Mouse (Mus musculus) adipocyte (in vitro differentiated cells): Measurements from ENCODE around the gene Anp32e.
"Not testable (repeated sequence)": the region's sequence is repeated elsewhere in the genome, so short reads cannot be mapped to it uniquely, and the experiment has no call there.

Source experiments
- DNase-seq: peaks from one replicate; pipeline ENCODE4 v3.0.0-alpha.2; 2016; ENCODE audit warnings: low spot score

Gene Anp32e

DNA sequence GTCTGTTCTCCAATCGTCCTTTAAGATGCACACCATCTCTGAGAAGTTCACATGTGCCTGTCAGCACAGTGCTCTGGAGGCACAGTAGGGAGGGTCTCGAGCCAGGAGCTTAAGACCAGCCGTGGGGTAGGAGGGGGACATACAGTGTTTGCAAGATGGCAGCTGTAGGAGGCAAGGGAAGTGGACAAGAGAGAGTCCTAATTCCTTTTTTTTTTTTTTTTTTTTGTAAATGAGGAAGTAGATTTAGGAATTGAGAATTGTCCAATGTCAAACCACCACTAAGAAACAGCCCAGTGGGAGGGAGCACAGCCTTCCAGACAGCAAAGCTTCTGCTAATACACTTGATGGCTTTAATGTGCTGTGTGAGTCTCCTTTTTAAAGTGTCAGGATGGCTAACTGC is 48.0 kb downstream of the Anp32e start:
- DNase-seq, result no peak

GRCm38 (mm10) chr3:95977587-95977986 is 48.5 kb downstream of the Anp32e start:
- not testable (repeated sequence) for DNase-seq

- no peak for DNase-seq
These were observed 49.2 kb downstream of the Anp32e start for GRCm38 (mm10) chr3:95978265-95978664.

- DNase-seq, result no peak
These were observed 51.4 kb downstream of the Anp32e start for GRCm38 (mm10) chr3:95980276-95980970.

- DNase-seq, result no peak
These were observed 53.1 kb downstream of the Anp32e start for GRCm38 (mm10) chr3:95982129-95982528.

GRCm38 (mm10) chr3:95985209-95986000 is 56.4 kb downstream of the Anp32e start:
- DNase-seq, result no peak

DNA sequence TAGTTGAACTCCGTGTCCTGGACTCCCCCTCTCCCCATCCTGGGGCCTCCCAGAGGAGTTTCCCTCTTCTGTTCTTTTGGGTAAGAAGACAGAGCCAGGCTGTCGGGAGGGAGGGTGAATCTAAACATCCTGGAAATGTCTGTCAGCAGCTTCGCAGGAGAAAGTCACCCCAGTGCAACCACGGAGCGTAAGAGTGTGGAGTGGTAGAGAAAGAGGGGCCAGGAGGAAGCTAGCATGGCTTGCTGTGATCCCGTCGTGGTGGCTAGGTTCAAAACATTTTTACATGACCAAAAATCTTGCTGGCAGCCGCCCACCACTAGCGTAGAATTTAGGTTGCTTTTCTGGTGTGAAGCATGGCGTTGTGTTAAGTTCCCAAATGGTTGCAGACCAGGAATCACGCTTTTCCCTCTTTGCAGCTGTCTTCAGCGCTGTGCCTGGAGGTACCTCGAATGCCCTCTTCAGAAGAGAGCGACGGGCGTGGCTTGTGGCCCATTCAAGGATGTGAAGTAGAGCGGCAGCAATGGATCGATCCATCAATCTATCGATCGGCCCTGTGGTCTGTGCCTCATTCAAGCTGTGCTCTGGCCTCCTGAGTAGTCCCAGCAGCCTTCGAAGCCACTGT is 57.1 kb downstream of the Anp32e start:
- DNase-seq, result no peak

- DNase-seq, result no peak
These were observed 57.9 kb downstream of the Anp32e start for GRCm38 (mm10) chr3:95986984-95987383.

DNA sequence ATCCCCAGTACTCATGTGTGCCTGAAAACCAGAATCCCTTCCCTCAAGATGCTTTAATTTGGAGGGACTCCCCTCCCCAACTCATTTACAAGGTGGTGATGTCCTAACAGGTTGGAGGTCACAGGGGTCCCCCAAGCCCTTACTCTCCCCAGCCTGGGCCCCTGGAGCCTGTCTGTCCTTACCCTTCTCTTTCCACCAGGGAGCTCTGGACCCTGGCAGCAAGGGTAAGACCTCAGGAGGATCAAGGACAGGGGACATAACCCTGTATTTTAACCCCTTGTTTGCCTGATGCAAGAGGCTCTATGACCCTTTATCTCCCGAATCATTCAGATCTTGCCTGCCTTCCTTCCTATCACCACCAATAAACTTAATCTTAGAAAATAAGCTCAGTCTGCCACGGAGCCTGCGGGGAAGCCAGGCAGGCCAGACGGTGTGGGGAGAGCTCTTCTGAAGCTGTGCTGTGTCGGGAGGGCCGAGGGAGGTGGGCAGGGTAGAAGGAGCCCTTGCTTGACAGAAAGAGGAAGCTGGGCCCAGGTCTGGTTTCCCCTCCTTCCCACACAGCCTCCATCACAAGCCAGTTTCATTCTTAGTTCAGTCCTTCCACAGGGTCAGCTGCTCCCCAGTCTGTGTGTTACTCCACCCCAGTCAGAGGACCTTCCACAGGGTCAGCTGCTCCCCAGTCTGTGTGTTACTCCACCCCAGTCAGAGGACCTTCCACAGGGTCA is 58.5 kb downstream of the Anp32e start:
- DNase-seq, result no peak

GRCm38 (mm10) chr3:95988138-95988537 is 59.1 kb downstream of the Anp32e start:
- no peak for DNase-seq

- DNase-seq, result no peak
These were observed 59.9 kb downstream of the Anp32e start for GRCm38 (mm10) chr3:95988969-95989368.

DNA sequence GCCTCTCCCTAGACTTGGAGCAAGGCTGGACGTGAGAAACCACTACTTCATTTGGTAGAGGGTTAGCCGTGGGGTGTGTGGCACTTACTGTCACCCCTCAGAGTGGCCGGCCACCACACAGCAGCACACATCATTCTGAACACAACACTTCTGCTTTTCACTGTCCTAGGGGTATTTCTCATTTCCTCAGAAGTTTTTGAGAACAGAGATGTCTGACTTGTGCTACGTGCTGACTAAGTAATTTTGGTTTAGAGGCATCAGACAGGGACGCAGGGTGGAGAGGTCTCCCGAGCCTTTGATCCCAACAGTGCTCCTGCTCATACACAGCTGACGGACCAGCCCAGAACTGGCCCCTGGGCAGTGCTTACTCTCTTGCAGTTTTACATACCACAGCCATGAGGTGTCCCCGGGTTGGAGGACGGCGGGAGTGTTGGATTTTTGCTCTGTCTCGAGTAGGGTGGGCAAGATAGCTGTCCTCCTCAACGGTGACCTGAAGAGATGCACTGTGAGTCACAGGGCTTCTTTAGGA is 61.4 kb downstream of the Anp32e start:
- DNase-seq, result no peak

DNA sequence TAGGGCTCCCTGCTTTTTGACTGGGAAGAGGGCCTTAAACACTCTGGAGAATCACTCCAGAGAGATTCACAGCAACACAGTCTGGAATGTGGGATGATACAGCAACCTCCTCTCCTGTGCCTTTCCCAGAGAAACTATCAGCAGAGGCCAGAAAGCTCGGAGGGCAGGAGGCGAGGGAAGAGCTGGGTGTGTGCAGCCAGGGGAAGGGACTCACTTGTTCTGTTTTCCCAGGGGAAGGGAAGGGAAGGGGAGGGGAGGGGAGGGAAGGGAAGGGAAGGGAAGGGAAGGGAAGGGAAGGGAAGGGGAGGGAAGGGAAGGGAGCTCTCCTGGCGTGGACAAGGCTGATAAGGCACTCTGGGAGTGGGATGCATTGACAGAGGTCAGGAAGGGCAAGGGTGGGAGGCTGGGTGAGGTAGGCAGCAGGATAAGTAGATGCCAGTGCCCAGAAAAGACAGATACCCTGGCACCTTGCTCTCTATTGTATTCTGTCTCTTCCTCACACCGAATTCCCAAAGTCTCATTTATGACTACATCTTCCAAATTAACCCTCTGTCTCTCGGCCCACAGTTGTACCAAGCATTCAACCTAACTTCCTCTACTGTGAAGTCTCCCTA is 64.1 kb downstream of the Anp32e start:
- DNase-seq, result no peak

DNA sequence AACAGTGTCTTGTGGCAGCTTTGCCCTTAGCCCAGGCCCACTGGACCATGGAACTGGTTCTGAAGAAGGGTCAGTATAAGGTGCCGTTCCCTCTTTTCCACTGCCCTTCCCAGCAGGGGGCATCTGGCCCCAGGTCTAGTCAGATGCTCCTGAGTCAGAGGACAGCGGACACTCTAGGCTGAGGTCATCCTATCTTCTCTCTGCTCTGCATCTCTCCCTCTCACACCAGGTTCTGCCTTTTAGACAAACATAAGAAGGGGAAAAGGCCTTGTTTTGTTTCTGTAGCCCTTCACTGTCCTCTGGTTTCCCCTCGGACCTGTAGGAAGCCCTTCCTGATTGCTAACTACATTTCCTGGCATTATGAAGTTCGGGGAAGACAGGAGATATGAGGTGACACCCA is 64.8 kb downstream of the Anp32e start:
- no peak for DNase-seq

GRCm38 (mm10) chr3:95994381-95994846 is 65.4 kb downstream of the Anp32e start:
- no peak for DNase-seq

- no peak for DNase-seq
These were observed 66.1 kb downstream of the Anp32e start for GRCm38 (mm10) chr3:95994975-95995801.

- no peak for DNase-seq
These were observed 66.9 kb downstream of the Anp32e start, which contains the start of gene Plekho1 for GRCm38 (mm10) chr3:95995802-95996428. Gene Plekho1 (minus strand): TSS chr3:95996001.

GRCm38 (mm10) chr3:95996451-95997073 is 67.5 kb downstream of the Anp32e start:
- DNase-seq, result no peak
